Comparison of ENCODE assay signal across 8 mouse cellular contexts in genomic region chr4:77259250-77259971, GRCm38 (mm10).
DNase-seq lines count a peak whose midpoint lies in the region; ATAC-seq lines count a peak whose summit lies in the region.
"Had no signal": no experiment of that assay in that cellular context is flagged by ENCODE, and none has a peak within 500 bp of the region (broad histone marks: within the 10 kb centered on the region; RNA-seq: fewer than 3 reads in every experiment).

No protein-coding gene starts in this region.

- no peak overlapping the region for H3K27ac ChIP-seq in hindbrain, embryonic 13.5 days
- H3K27ac ChIP-seq in hindbrain, embryonic 11.5 days (ENCODE audit: low read depth, low read length): no peak overlapping the region
- no peak overlapping the region for H3K27ac ChIP-seq in kidney, embryonic 15.5 days
- H3K27ac ChIP-seq: embryonic facial prominence, embryonic 13.5 days had no signal

- H3K9ac ChIP-seq in hindbrain, embryonic 13.5 days: no peak overlapping the region
- no peak overlapping the region for H3K9ac ChIP-seq in hindbrain, embryonic 11.5 days (ENCODE audit: low read depth, low read length)
- H3K9ac ChIP-seq in kidney, embryonic 15.5 days: no peak overlapping the region
- H3K9ac ChIP-seq: embryonic facial prominence, embryonic 13.5 days had no signal

- DNase-seq in hindbrain, embryonic 11.5 days (ENCODE audit: low spot score): no peak
- peak; percentile 23 to 37 for DNase-seq in right cerebral cortex, postnatal 10 days (ENCODE audit: low spot score in 2 of 2)
- DNase-seq in right cerebral cortex, postnatal 36 days (ENCODE audit: low spot score in 2 of 2): no peak

- no peaks in the 10 kb centered on the region for H3K27me3 ChIP-seq in hindbrain, embryonic 13.5 days
- no peaks in the 10 kb centered on the region for H3K27me3 ChIP-seq in hindbrain, embryonic 11.5 days (ENCODE audit: control insufficient read depth, insufficient read depth, low read length)
- H3K27me3 ChIP-seq in kidney, embryonic 15.5 days: no peaks in the 10 kb centered on the region
- H3K27me3 ChIP-seq: embryonic facial prominence, embryonic 13.5 days had no signal

- WGBS in hindbrain, embryonic 13.5 days: 55% methylated on average over 8 of the region's 8 CpGs
- 85% methylated on average over 8 of the region's 8 CpGs for WGBS in hindbrain, embryonic 11.5 days
- 49% methylated on average over 8 of the region's 8 CpGs for WGBS in kidney, embryonic 15.5 days

- no peaks in the 10 kb centered on the region for H3K36me3 ChIP-seq in hindbrain, embryonic 13.5 days
- H3K36me3 ChIP-seq in hindbrain, embryonic 11.5 days (ENCODE audit: control insufficient read depth, insufficient read depth, low read length): no peaks in the 10 kb centered on the region
- H3K36me3 ChIP-seq in kidney, embryonic 15.5 days: no peaks in the 10 kb centered on the region
- H3K36me3 ChIP-seq: embryonic facial prominence, embryonic 13.5 days had no signal

- H3K4me1 ChIP-seq in hindbrain, embryonic 13.5 days (replicated peaks): peaks cover 4% of the 10 kb centered on the region; the same call in 1 of the 2 replicates
- H3K4me1 ChIP-seq in hindbrain, embryonic 11.5 days (replicated peaks; ENCODE audit: control insufficient read depth, insufficient read depth, low read length): no peaks in the 10 kb centered on the region
- H3K4me1 ChIP-seq in kidney, embryonic 15.5 days: 0 out of 2 replicates have a peak, but pooled peaks cover 5% of the 10 kb centered on the region

- H3K9me3 ChIP-seq in hindbrain, embryonic 13.5 days: no peaks in the 10 kb centered on the region
- H3K9me3 ChIP-seq in hindbrain, embryonic 11.5 days (ENCODE audit: control insufficient read depth, low read length): no peaks in the 10 kb centered on the region
- no peaks in the 10 kb centered on the region for H3K9me3 ChIP-seq in kidney, embryonic 15.5 days (replicated peaks)
- H3K9me3 ChIP-seq: embryonic facial prominence, embryonic 13.5 days had no signal

- ATAC-seq in hindbrain, embryonic 13.5 days (ENCODE audit: low FRiP score): peak; percentile 68
- no peak for ATAC-seq in hindbrain, embryonic 11.5 days (ENCODE audit: low FRiP score)
- peak; percentile 25; the same call in 1 of the 2 replicates for ATAC-seq in kidney, embryonic 15.5 days (replicated peaks; ENCODE audit: low FRiP score)
- no peak for ATAC-seq in monocyte, adult 5-6 weeks (replicated peaks; ENCODE audit: insufficient number of reproducible peaks, low FRiP score, low TSS enrichment, poor library complexity, severe bottlenecking)
- no peak for ATAC-seq in erythroid progenitor cell, adult 5-6 weeks (replicated peaks; ENCODE audit: low FRiP score, poor library complexity, severe bottlenecking)

- H3K4me2 ChIP-seq in hindbrain, embryonic 13.5 days: no peak overlapping the region
- H3K4me2 ChIP-seq in hindbrain, embryonic 11.5 days (replicated peaks; ENCODE audit: low read depth, low read length): no peak overlapping the region
- no peak overlapping the region for H3K4me2 ChIP-seq in kidney, embryonic 15.5 days
- H3K4me2 ChIP-seq: embryonic facial prominence, embryonic 13.5 days had no signal

- H3K4me3 ChIP-seq in hindbrain, embryonic 13.5 days: no peak overlapping the region
- no peak overlapping the region for H3K4me3 ChIP-seq in hindbrain, embryonic 11.5 days (ENCODE audit: low read depth, low read length)
- H3K4me3 ChIP-seq in kidney, embryonic 15.5 days (replicated peaks): no peak overlapping the region
- H3K4me3 ChIP-seq: embryonic facial prominence, embryonic 13.5 days had no signal

Comparison
In these comparisons a context has a peak if more than half of its experiments do, and no peak if none do; other contexts are left out.
1. ATAC-seq: peak in hindbrain, embryonic 13.5 days (single experiment) and kidney, embryonic 15.5 days (single experiment); none in hindbrain, embryonic 11.5 days (single experiment), monocyte, adult 5-6 weeks (single experiment) and erythroid progenitor cell, adult 5-6 weeks (single experiment).
2. DNase-seq: peak in right cerebral cortex, postnatal 10 days (2 of 2); none in hindbrain, embryonic 11.5 days (single experiment) and right cerebral cortex, postnatal 36 days (0 of 2).